ENCODE assay signal across 8 mouse cellular contexts in the genomic region with DNA sequence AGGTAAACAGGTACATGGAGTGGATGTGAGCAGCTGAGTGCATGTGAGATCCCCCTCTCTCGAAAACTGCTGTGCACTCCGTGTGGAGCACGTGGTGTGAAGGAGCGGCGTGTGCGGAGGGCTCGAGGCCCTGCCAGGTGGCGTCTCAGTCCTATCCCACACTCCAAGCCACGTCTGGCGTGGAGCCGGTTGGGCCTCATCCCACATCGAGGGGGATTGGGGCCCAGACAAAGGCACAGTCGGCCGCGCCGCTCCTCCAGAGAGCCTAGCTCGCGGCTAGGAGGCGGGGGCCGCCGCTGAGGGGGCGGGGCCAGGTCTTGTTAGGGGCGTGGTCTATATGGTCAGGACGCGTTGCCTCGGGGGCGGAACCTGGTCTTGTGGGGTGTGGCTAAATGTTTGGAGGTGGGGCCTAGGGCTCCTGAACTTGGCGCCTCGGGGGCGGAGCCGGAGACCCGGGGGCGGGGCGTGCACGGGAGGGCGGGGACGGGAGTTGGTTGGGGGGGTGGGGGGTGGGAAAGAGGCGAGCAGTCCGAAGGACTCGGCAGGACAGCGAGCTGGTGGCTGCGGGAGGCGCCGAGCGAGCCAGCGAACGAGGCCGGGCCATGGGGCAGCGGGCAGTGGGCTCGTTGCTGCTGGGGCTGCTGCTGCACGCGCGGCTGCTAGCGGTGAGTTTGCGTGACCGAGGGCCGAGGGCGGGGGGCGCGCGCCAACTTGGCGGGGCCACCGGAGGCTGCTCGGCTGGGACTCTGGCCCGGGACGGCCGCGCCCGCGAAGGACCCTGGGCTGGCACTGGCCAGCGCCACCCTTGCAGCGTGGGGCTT. TPM values are rescaled to one million over a fixed set of nuclear protein-coding genes. Genes with fewer than 3 reads are reported as not detected.
DNase-seq lines count a peak whose midpoint lies in the region; ATAC-seq and TF ChIP-seq lines count a peak whose summit lies in the region.

A gene (plus strand): TSS at position 510 of the 821 bp plus-strand sequence.

- H3K9ac ChIP-seq in MEL (ENCODE audit: control insufficient read depth, low read depth, low read length, poor library complexity, severe bottlenecking), result peak within 1 kb of the TSS; percentile 56
- H3K9ac ChIP-seq in forebrain, embryonic 16.5 days (replicated peaks; ENCODE audit: low read depth, low read length), result peak within 1 kb of the TSS; percentile 41
- peak within 1 kb of the TSS; percentile 79 for H3K9ac ChIP-seq in liver, postnatal 0 days (replicated peaks)
- peak within 1 kb of the TSS; percentile 53 for H3K9ac ChIP-seq in neural tube, embryonic 14.5 days (replicated peaks; ENCODE audit: low read depth, low read length)

- TF ChIP-seq POLR2A in MEL (IDR thresholded peaks at IDR 0.05; ENCODE audit: control insufficient read depth in 1 of 2, insufficient read depth in 1 of 2, low read depth in 1 of 2, low read length in 2 of 2, poor library complexity in 1 of 2), result peak; percentile 46 to 70; a peak in 1 of 4 replicates
- TF ChIP-seq POLR2A in cerebellum, adult 2 months (IDR thresholded peaks at IDR 0.05; ENCODE audit: borderline replicate concordance, insufficient read depth, low read length), result no peak
- TF ChIP-seq POLR2A in testis, adult 2 months (IDR thresholded peaks at IDR 0.05; ENCODE audit: control insufficient read depth, low read depth, low read length), result no peak

- DNase-seq in MEL (ENCODE audit: low read depth, low spot score), result peak; percentile 86
- DNase-seq in cerebellum, adult 2 months, result peak; percentile 67 to 74
- DNase-seq in heart, postnatal 25 days (ENCODE audit: low spot score), result peak; percentile 92
- peak; percentile 86 for DNase-seq in layer of hippocampus, adult 11-12 months (ENCODE audit: low spot score)
- peak; percentile 97 for DNase-seq in liver, postnatal 0 days

- TF ChIP-seq CTCF in MEL (IDR thresholded peaks at IDR 0.05 in 2 of 3, conservative IDR thresholded peaks at IDR 0.05 in 1 of 3; ENCODE audit: control insufficient read depth in 1 of 3, insufficient read depth in 1 of 3, low read depth in 2 of 3, low read length in 3 of 3, poor library complexity in 1 of 3, severe bottlenecking in 1 of 3), result no peak
- no peak for TF ChIP-seq CTCF in cerebellum, adult 2 months (IDR thresholded peaks at IDR 0.05; ENCODE audit: borderline replicate concordance, insufficient read depth, low read depth, low read length)
- no peak for TF ChIP-seq CTCF in liver, postnatal 0 days (IDR thresholded peaks at IDR 0.05; ENCODE audit: low read depth)
- TF ChIP-seq CTCF in testis, adult 2 months (IDR thresholded peaks at IDR 0.05; ENCODE audit: control insufficient read depth, insufficient read depth, insufficient replicate concordance, low read depth, low read length), result no peak

- H3K9me3 ChIP-seq in MEL (replicated peaks; ENCODE audit: insufficient read depth, low read length), result no peaks in the 10 kb centered on the region
- H3K9me3 ChIP-seq in forebrain, embryonic 16.5 days (ENCODE audit: control insufficient read depth, low read length), result no peaks in the 10 kb centered on the region
- H3K9me3 ChIP-seq in liver, postnatal 0 days (ENCODE audit: low read length), result no peaks in the 10 kb centered on the region
- no peaks in the 10 kb centered on the region for H3K9me3 ChIP-seq in neural tube, embryonic 14.5 days (ENCODE audit: control insufficient read depth, low read length)

- intact Hi-C loops in heart, postnatal 25 days (cut with DNase I), result loop anchor here (2.0 kb wide), 2 partner anchors 20 kb away; no protein-coding TSS in a partner anchor

- H3K36me3 ChIP-seq in MEL (ENCODE audit: control insufficient read depth in 1 of 2, insufficient read depth in 2 of 2, low read length in 2 of 2), result no peaks in the 10 kb centered on the region
- no peaks in the 10 kb centered on the region for H3K36me3 ChIP-seq in forebrain, embryonic 16.5 days (ENCODE audit: control insufficient read depth, insufficient read depth)
- no peaks in the 10 kb centered on the region for H3K36me3 ChIP-seq in liver, postnatal 0 days (replicated peaks; ENCODE audit: insufficient read depth, low read length)
- H3K36me3 ChIP-seq in neural tube, embryonic 14.5 days (ENCODE audit: control insufficient read depth, insufficient read depth, low read length), result no peaks in the 10 kb centered on the region
- no peaks in the 10 kb centered on the region for H3K36me3 ChIP-seq in testis, adult 2 months (ENCODE audit: control insufficient read depth, insufficient read depth, low read length)

- H3K27ac ChIP-seq in MEL (ENCODE audit: control insufficient read depth, low read depth, low read length), result no peak within 1 kb of the TSS
- no peak within 1 kb of the TSS for H3K27ac ChIP-seq in cerebellum, adult 2 months (ENCODE audit: insufficient read depth, low read length)
- no peak within 1 kb of the TSS for H3K27ac ChIP-seq in forebrain, embryonic 16.5 days (ENCODE audit: low read length)
- peak within 1 kb of the TSS; percentile 48 for H3K27ac ChIP-seq in liver, postnatal 0 days (ENCODE audit: low read depth)
- H3K27ac ChIP-seq in neural tube, embryonic 14.5 days (ENCODE audit: low read depth, low read length), result no peak within 1 kb of the TSS
- 0 out of 2 replicates have a peak within 1 kb of the TSS, but pooled peaks have one; percentile 26 for H3K27ac ChIP-seq in testis, adult 2 months (ENCODE audit: control insufficient read depth, insufficient read depth, low read depth, low read length)

- H3K4me1 ChIP-seq in MEL (ENCODE audit: control insufficient read depth in 1 of 2, insufficient read depth in 2 of 2, low read length in 2 of 2), result peaks cover 0 to 4% of the 10 kb centered on the region in 2 experiments; a peak in 1 of 4 replicates
- no peaks in the 10 kb centered on the region for H3K4me1 ChIP-seq in cerebellum, adult 2 months (ENCODE audit: control insufficient read depth, insufficient read depth, low read length)
- H3K4me1 ChIP-seq in forebrain, embryonic 16.5 days (replicated peaks; ENCODE audit: control insufficient read depth, insufficient read depth, low read length), result peaks cover 13% of the 10 kb centered on the region
- H3K4me1 ChIP-seq in liver, postnatal 0 days (ENCODE audit: insufficient read depth), result peaks cover 10% of the 10 kb centered on the region
- H3K4me1 ChIP-seq in neural tube, embryonic 14.5 days (ENCODE audit: control insufficient read depth, insufficient read depth, low read length), result peaks cover 7% of the 10 kb centered on the region; the same call in 1 of the 2 replicates
- H3K4me1 ChIP-seq in testis, adult 2 months (ENCODE audit: control insufficient read depth, insufficient read depth, low read length), result peaks cover 24% of the 10 kb centered on the region

- peak; percentile 89 for ATAC-seq in forebrain, embryonic 16.5 days
- ATAC-seq in liver, postnatal 0 days, result peak; percentile 87
- peak; percentile 90 for ATAC-seq in neural tube, embryonic 14.5 days (ENCODE audit: low read depth)

- peak within 1 kb of the TSS; percentile 84 for H3K4me2 ChIP-seq in forebrain, embryonic 16.5 days (ENCODE audit: low read length)
- peak within 1 kb of the TSS; percentile 93 for H3K4me2 ChIP-seq in liver, postnatal 0 days (ENCODE audit: low read depth, low read length)
- peak within 1 kb of the TSS; percentile 89 for H3K4me2 ChIP-seq in neural tube, embryonic 14.5 days (ENCODE audit: low read depth, low read length)

- H3K79me2 ChIP-seq in MEL (ENCODE audit: control insufficient read depth, insufficient read depth, low read length, poor library complexity), result no peaks in the 10 kb centered on the region; the same call in 1 of the 2 replicates

- no peak for TF ChIP-seq EP300 in MEL (IDR thresholded peaks at IDR 0.05; ENCODE audit: low read depth in 1 of 2, low read length in 2 of 2)
- no peak for TF ChIP-seq EP300 in liver, postnatal 0 days (IDR thresholded peaks at IDR 0.05; ENCODE audit: low read depth)

- no peak for TF ChIP-seq RAD21 in MEL (IDR thresholded peaks at IDR 0.05; ENCODE audit: low read depth, low read length)

- peak within 1 kb of the TSS; percentile 42 to 58 for H3K4me3 ChIP-seq in MEL (ENCODE audit: control insufficient read depth in 1 of 2, insufficient read depth in 1 of 2, low read depth in 2 of 2, low read length in 2 of 2)
- peak within 1 kb of the TSS; percentile 41 for H3K4me3 ChIP-seq in cerebellum, adult 2 months (replicated peaks; ENCODE audit: insufficient read depth, low read depth, low read length)
- peak within 1 kb of the TSS; percentile 43 for H3K4me3 ChIP-seq in forebrain, embryonic 16.5 days (replicated peaks; ENCODE audit: low read length)
- H3K4me3 ChIP-seq in liver, postnatal 0 days (ENCODE audit: low read depth, low read length), result peak within 1 kb of the TSS; percentile 65
- H3K4me3 ChIP-seq in neural tube, embryonic 14.5 days (ENCODE audit: low read depth, low read length), result peak within 1 kb of the TSS; percentile 50
- H3K4me3 ChIP-seq in testis, adult 2 months (ENCODE audit: control insufficient read depth, low read depth, low read length), result peak within 1 kb of the TSS; percentile 89

- no peaks in the 10 kb centered on the region for H3K27me3 ChIP-seq in MEL (ENCODE audit: control insufficient read depth in 1 of 2, insufficient read depth in 2 of 2, low read length in 2 of 2)
- H3K27me3 ChIP-seq in cerebellum, adult 2 months (ENCODE audit: control insufficient read depth, insufficient read depth, low read length), result no peaks in the 10 kb centered on the region
- no peaks in the 10 kb centered on the region for H3K27me3 ChIP-seq in forebrain, embryonic 16.5 days (replicated peaks; ENCODE audit: control insufficient read depth, insufficient read depth, low read length)
- H3K27me3 ChIP-seq in liver, postnatal 0 days (ENCODE audit: insufficient read depth, low read length), result 0 out of 2 replicates have a peak, but pooled peaks cover 2% of the 10 kb centered on the region
- no peaks in the 10 kb centered on the region for H3K27me3 ChIP-seq in neural tube, embryonic 14.5 days (ENCODE audit: control insufficient read depth, insufficient read depth, low read length)
- H3K27me3 ChIP-seq in testis, adult 2 months (ENCODE audit: control insufficient read depth, insufficient read depth, low read length), result no peaks in the 10 kb centered on the region

- 2% methylated on average over 66 of the region's 72 CpGs for WGBS in cerebellum, adult 2 months
- WGBS in forebrain, embryonic 16.5 days, result 0% methylated on average over 60 of the region's 72 CpGs
- under 1% methylated on average over 44 of the region's 72 CpGs for WGBS in liver, postnatal 0 days (ENCODE audit: insufficient replicate concordance)
- WGBS in neural tube, embryonic 14.5 days, result under 1% methylated on average over 67 of the region's 72 CpGs

RNA-seq across cellular contexts. Expression of the gene that starts here (rescaled TPM):
- total RNA-seq in MEL (2012; rRNA removed), result 0.04 TPM in 1 of 2 replicates, not detected in the other
- polyA plus RNA-seq in MEL (2012; ENCODE audit: insufficient read depth in 1 of 2, insufficient read length in 2 of 2, low read depth in 1 of 2, low replicate concordance in 2 of 2, missing spikeins in 1 of 2), result under 1 TPM in 1 of 2 experiments, not detected in 1; 0.04 TPM
- 2.8 and 3.1 TPM in 2 replicates for polyA plus RNA-seq in cerebellum, adult 2 months (2012; rRNA removed)
- 3.2 and 4.9 TPM in 2 replicates for polyA plus RNA-seq in forebrain, embryonic 16.5 days (2015; fragmentation: Nextera tagmentation; extraction: Ambion mirVana)
- 100 to 1,000 TPM; 249 to 297 TPM for total RNA-seq in heart, postnatal 25 days (2021)
- polyA plus RNA-seq in liver, postnatal 0 days (2015; fragmentation: Nextera tagmentation; extraction: Ambion mirVana), result 5.1 TPM in 2 replicates
- 2.7 and 10.8 TPM in 2 replicates for polyA plus RNA-seq in neural tube, embryonic 14.5 days (2014; fragmentation: Nextera tagmentation; extraction: Ambion mirVana)
- polyA plus RNA-seq in testis, adult 2 months (2012; rRNA removed), result 6.0 and 7.4 TPM in 2 replicates

Comparison
In these comparisons a context has a peak if more than half of its experiments do, and no peak if none do; other contexts are left out.
1. RNA of the gene that starts here (total RNA-seq): 249 to 297 TPM in heart, postnatal 25 days; 0.04 TPM in MEL; every median in the first group is over 100 times any median in the second.
2. Peak in DNase-seq, H3K4me3 ChIP-seq and H3K9ac ChIP-seq in MEL; RNA of the gene not detected or under 1 TPM.
3. H3K27ac ChIP-seq: peak in liver, postnatal 0 days (single experiment) and testis, adult 2 months (single experiment); none in MEL (single experiment), cerebellum, adult 2 months (single experiment), forebrain, embryonic 16.5 days (single experiment) and neural tube, embryonic 14.5 days (single experiment).
4. POLR2A ChIP-seq: peak in MEL (2 of 2); none in cerebellum, adult 2 months (single experiment) and testis, adult 2 months (single experiment).
5. Peak in every context shown above with its lines, with median percentiles within 50 percentile points of each other: DNase-seq, H3K4me3 ChIP-seq, H3K9ac ChIP-seq, ATAC-seq and H3K4me2 ChIP-seq.